Mouse (Mus musculus) bone marrow macrophage, adult 2 months (primary cell): Measurements from ENCODE around the gene Shprh. TPM values are rescaled to one million over a fixed set of nuclear protein-coding genes. Genes with fewer than 3 reads are reported as not detected.
"Not testable (repeated sequence)": the region's sequence is repeated elsewhere in the genome, so short reads cannot be mapped to it uniquely, and the experiment has no call there.

Source experiments
- H3K27ac ChIP-seq: 2 replicates; pipeline ENCODE4 v1.5.1; 2012; ENCODE audit warnings: low read depth, low read length; ENCODE audit not compliant: insufficient read depth
- H3K4me1 ChIP-seq: 2 replicates; pipeline ENCODE4 v1.6.1; 2012; ENCODE audit warnings: low read length; ENCODE audit not compliant: control insufficient read depth, insufficient read depth
- H3K4me3 ChIP-seq: 2 replicates; pipeline ENCODE4 v1.5.1; 2012; ENCODE audit warnings: mild to moderate bottlenecking, low read length, moderate library complexity; ENCODE audit not compliant: insufficient read depth
- CTCF ChIP-seq: IDR thresholded peaks from 2 replicates; pipeline ENCODE4 v1.5.1; 2012; ENCODE audit warnings: low read depth, mild to moderate bottlenecking, low read length, moderate library complexity
- POLR2A ChIP-seq: IDR thresholded peaks from 2 replicates; pipeline ENCODE4 v1.6.1; 2012; ENCODE audit warnings: mild to moderate bottlenecking, low read depth, low read length, borderline replicate concordance
- polyA plus RNA-seq: library from polyadenylated mRNA; stranded (reverse); fragments of >200 nt; gene quantifications from 2 replicates; pipeline ENCODE4 v1.2.4, GENCODE M21; 2012; ENCODE audit not compliant: missing spikeins, insufficient read depth, insufficient read length

Gene Shprh
- polyA plus RNA-seq, 1 experiment, result 15.1 TPM

DNA sequence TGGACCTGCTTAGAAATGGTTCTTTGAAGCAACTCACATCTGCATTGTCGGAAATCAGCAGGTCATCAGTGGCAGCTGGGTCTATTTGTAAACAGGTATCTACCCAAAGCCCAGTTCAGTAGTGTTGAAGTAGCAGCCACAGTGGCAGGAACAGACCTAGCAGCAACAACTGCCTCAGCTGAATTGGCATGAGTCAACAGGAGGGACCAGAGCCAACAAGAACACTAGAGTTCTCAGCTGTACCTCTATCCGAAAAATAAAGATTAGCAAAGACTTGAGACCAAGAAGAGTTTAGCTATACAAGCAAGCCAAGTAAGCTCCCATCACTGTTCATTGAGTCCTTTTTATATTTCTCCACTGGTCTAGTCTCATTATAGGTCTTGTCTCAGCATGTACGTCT lies 99.0 kb downstream of the Shprh start:
- no peak for TF ChIP-seq POLR2A
- no peak for TF ChIP-seq CTCF
- no peak overlapping the region for H3K27ac ChIP-seq
- no peaks in the 10 kb centered on the region for H3K4me1 ChIP-seq
- no peak overlapping the region for H3K4me3 ChIP-seq

DNA sequence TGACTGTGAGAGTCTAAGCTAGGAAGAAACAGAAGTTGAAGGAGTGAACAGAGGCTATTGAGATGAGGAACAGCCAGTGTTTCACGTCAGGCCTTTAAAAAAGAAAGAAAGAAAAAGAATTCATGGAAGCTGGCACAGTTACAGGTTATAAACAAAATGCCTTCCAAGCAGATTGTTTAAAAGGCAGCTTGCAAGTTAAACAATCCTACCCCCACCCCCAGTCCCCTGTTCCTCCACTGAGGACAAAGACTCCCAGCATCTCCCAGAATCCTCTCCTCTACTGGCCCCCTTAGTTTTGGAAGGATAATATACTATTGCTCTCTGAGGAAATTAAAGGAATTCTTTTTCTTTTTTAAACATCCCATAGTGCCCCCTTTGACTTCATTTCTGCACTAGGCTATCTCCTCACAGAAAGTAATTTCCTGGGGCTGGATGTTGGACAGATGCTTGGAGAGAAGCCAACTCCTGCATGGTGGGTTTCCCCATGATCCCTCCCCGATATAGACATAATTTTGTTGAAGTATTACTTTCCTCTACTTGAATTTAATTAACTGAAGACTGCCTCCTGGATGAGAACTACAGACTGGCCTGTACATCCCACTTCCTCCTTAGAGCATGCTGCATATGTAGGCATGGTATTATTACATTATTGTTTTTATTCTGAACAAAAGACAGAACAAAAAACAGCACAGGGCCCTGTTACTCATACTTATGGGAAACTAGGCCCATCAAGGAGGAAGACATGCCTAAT lies 101.2 kb downstream of the Shprh start:
- Histone ChIP-seq H3K27ac (no peak overlapping the region), H3K4me1 (no peaks in the 10 kb centered on the region), H3K4me3 (no peak overlapping the region)
- TF ChIP-seq CTCF (no peak), POLR2A (no peak)

- H3K4me1 ChIP-seq, H3K4me3 ChIP-seq, H3K27ac ChIP-seq: not testable (repeated sequence)
These were observed 104.4 kb downstream of the Shprh start for GRCm38 (mm10) chr10:11253581-11253980.

- Histone ChIP-seq H3K4me1 (peaks cover 7% of the 10 kb centered on the region), H3K27ac (peak overlapping the region; percentile 48), H3K4me3 (no peak overlapping the region)
- no peak for TF ChIP-seq POLR2A
These were observed 110.9 kb downstream of the Shprh start for GRCm38 (mm10) chr10:11260119-11260518.

DNA sequence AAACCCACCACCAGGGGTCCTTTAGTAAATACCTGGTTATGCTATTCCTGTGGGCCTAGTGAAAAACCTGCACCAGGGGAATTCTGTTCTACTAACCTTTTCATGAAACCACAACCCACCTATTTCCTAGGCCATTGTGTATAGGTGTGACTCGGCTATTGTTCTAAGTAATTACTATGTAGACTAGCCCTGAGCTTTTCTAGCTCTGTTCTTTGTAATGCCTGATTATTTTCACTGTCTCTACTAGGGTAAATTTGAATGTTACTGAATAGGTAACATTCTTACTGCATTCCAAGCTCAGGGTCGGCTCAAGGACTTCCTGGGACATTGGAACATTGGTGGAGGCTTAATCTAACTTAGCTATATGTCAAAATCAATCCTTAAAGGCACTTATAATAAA lies 113.1 kb downstream of the Shprh start:
- H3K27ac ChIP-seq, H3K4me3 ChIP-seq, H3K4me1 ChIP-seq: not testable (repeated sequence)

DNA sequence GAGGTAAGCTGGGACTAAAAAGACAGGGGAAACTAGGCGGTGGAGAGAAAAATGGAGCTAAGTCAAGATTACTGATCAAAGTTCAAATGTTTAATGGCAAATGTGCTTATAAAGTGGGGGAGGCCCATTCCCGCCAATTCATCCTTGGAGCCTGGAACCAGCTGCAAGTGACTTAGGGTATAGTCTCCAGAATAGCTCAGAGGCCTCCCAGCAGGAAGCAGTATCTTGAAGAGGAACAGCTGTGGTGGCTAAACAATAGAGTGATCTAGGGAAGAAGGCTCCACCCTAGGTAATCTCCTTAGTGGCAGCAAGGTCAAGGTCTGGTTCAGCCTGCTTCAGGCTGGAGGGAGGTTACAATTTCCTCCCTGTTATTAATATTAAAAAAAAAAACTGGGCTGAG lies 114.6 kb downstream of the Shprh start:
- H3K4me1 ChIP-seq, H3K4me3 ChIP-seq, H3K27ac ChIP-seq: not testable (repeated sequence)

Other genes starting within 250 kb of the Shprh start
- gene Grm1, start 67.1 kb upstream of the Shprh start, polyA plus RNA-seq, result not detected in 2 replicates
- gene Fbxo30, start 131.9 kb downstream of the Shprh start, polyA plus RNA-seq, result 7.2 and 9.2 TPM in 2 replicates
- 2.2 and 2.7 TPM in 2 replicates for gene Epm2a, start 194.0 kb downstream of the Shprh start, polyA plus RNA-seq